Mouse (Mus musculus) lung, adult 2 months (tissue): ENCODE data around the gene Naa11.

ENCODE experiments used
- CTCF ChIP-seq: fragments of 200-500 bp; IDR thresholded peaks from 2 replicates; pipeline ENCODE4 v1.5.1; 2011; ENCODE audit warnings: mild to moderate bottlenecking, low read length, control low read depth; ENCODE audit not compliant: insufficient read depth
- POLR2A ChIP-seq: fragments of 200-500 bp; IDR thresholded peaks from 2 replicates; pipeline ENCODE4 v1.6.1; 2011; ENCODE audit warnings: low read depth, mild to moderate bottlenecking, control low read depth, low read length, borderline replicate concordance; ENCODE audit errors: extremely low read depth

- TF ChIP-seq CTCF (no peak), POLR2A (no peak)
Measured at GRCm38 (mm10) chr5:97356135-97356534, 36.0 kb downstream of the Naa11 start.
